In genomic region chr7:144867161-144867560, GRCm38 (mm10) we compare ENCODE assay signal across 31 mouse cellular contexts. TPM values are rescaled to one million over a fixed set of nuclear protein-coding genes. Genes with fewer than 3 reads are reported as not detected.
"Had no signal": no experiment of that assay in that cellular context is flagged by ENCODE, and none has a peak within 500 bp of the region (broad histone marks: within the 10 kb centered on the region; RNA-seq: fewer than 3 reads in every experiment).

No protein-coding gene starts in this region.

- H3K9me3 ChIP-seq: heart, embryonic 10.5 days; heart, embryonic 12.5 days; hindbrain, embryonic 10.5 days; hindbrain, embryonic 12.5 days; intestine, embryonic 15.5 days; limb, embryonic 10.5 days; limb, embryonic 12.5 days; liver, embryonic 13.5 days; liver, embryonic 15.5 days had no signal

- H3K36me3 ChIP-seq: heart, embryonic 10.5 days; heart, embryonic 12.5 days; hindbrain, embryonic 10.5 days; hindbrain, embryonic 12.5 days; intestine, embryonic 15.5 days; limb, embryonic 10.5 days; limb, embryonic 12.5 days; liver, embryonic 13.5 days; liver, embryonic 15.5 days had no signal

- H3K4me1 ChIP-seq: limb, embryonic 12.5 days; liver, embryonic 13.5 days; liver, embryonic 15.5 days had no signal

- H3K27ac ChIP-seq: heart, embryonic 10.5 days; hindbrain, embryonic 10.5 days; hindbrain, embryonic 12.5 days; hindbrain, embryonic 14.5 days; intestine, embryonic 15.5 days; layer of hippocampus, adult 2 months; left cerebral cortex, adult 2 months; limb, embryonic 10.5 days; limb, embryonic 12.5 days; liver, embryonic 13.5 days; liver, embryonic 15.5 days had no signal

- DNase-seq: gastrocnemius, postnatal 14 days; gastrocnemius, postnatal 36 days; heart, adult 11 months; heart, postnatal 10 days; heart, postnatal 4 days; kidney, adult 18-20 months; kidney, adult 8-10 months; kidney, postnatal 10 days; kidney, postnatal 25 days; kidney, postnatal 4 days; liver; liver, embryonic 13.5 days had no signal

- H3K4me2 ChIP-seq: heart, embryonic 12.5 days; hindbrain, embryonic 12.5 days; hindbrain, embryonic 14.5 days; intestine, embryonic 15.5 days; limb, embryonic 12.5 days; liver, embryonic 11.5 days; liver, embryonic 13.5 days; liver, embryonic 15.5 days had no signal

- ATAC-seq: hindbrain, embryonic 16.5 days; inflammation-experienced regulatory T-cells, adult 6 months; intestine, embryonic 15.5 days; intestine, postnatal 0 days had no signal

- H3K9ac ChIP-seq: heart, embryonic 12.5 days; hindbrain, embryonic 12.5 days; hindbrain, embryonic 14.5 days; intestine, embryonic 15.5 days; limb, embryonic 12.5 days; liver, embryonic 13.5 days; liver, embryonic 15.5 days had no signal

- H3K4me3 ChIP-seq: heart, embryonic 10.5 days; heart, embryonic 12.5 days; hindbrain, embryonic 10.5 days; hindbrain, embryonic 12.5 days; intestine, embryonic 15.5 days; layer of hippocampus, adult 2 months; left cerebral cortex, adult 2 months; limb, embryonic 10.5 days; limb, embryonic 12.5 days; liver, embryonic 13.5 days; liver, embryonic 15.5 days had no signal

RNA-seq across cellular contexts. Expression of gene Fgf4, which starts 20.0 kb away (rescaled TPM):
- polyA plus RNA-seq: gonadal fat pad, adult 2 months; heart, embryonic 12.5 days; heart, embryonic 14.5 days; hindbrain, embryonic 10.5 days; hindbrain, embryonic 14.5 days; hindbrain, embryonic 16.5 days; inflammation-experienced regulatory T-cells, adult 6 months; intestine, embryonic 15.5 days; intestine, postnatal 0 days; kidney, embryonic 14.5 days; kidney, embryonic 16.5 days; liver, embryonic 11.5 days; liver, embryonic 13.5 days; liver, embryonic 15.5 days had no signal

RNA-seq across cellular contexts. Expression of gene Fgf15, which starts 29.2 kb away (rescaled TPM):
- polyA plus RNA-seq: heart, embryonic 12.5 days; heart, embryonic 14.5 days; inflammation-experienced regulatory T-cells, adult 6 months; liver, embryonic 15.5 days had no signal

RNA-seq across cellular contexts. Expression of gene Fgf3, which starts 29.3 kb away (rescaled TPM):
- polyA plus RNA-seq: gonadal fat pad, adult 2 months; heart, embryonic 14.5 days; inflammation-experienced regulatory T-cells, adult 6 months; intestine, embryonic 15.5 days; intestine, postnatal 0 days; limb, embryonic 12.5 days had no signal
